Mouse (Mus musculus) midbrain, embryonic 12.5 days (tissue): ENCODE data around the gene Cmtr2. TPM values are rescaled to one million over a fixed set of nuclear protein-coding genes. Genes with fewer than 3 reads are reported as not detected.

Experiments
- ATAC-seq: fragments of 200-750 bp; cut with Nextera tagmentation; 2 replicates; pipeline ENCODE4 v1.8.0; 2017; ENCODE audit warnings: low read depth, moderate TSS enrichment, moderate library complexity; ENCODE audit not compliant: low FRiP score
- H3K27ac ChIP-seq: fragments of 300-500 bp; sonication (generic); replicated peaks from 2 replicates; pipeline ENCODE4 v1.5.1; 2016; ENCODE audit warnings: mild to moderate bottlenecking
- H3K27me3 ChIP-seq: fragments of 300-500 bp; sonication (generic); 2 replicates; pipeline ENCODE4 v1.6.1; 2016; ENCODE audit warnings: mild to moderate bottlenecking
- H3K36me3 ChIP-seq: fragments of 300-500 bp; sonication (generic); 2 replicates; pipeline ENCODE4 v1.6.1; 2016
- H3K4me1 ChIP-seq: fragments of 300-500 bp; sonication (generic); 2 replicates; pipeline ENCODE4 v1.6.1; 2016
- H3K4me2 ChIP-seq: fragments of 300-500 bp; sonication (generic); replicated peaks from 2 replicates; pipeline ENCODE4 v1.6.1; 2016; ENCODE audit warnings: mild to moderate bottlenecking, moderate library complexity
- H3K4me3 ChIP-seq: fragments of 300-500 bp; sonication (generic); 2 replicates; pipeline ENCODE4 v1.5.1; 2016; ENCODE audit warnings: mild to moderate bottlenecking
- H3K9ac ChIP-seq: fragments of 300-500 bp; sonication (generic); replicated peaks from 2 replicates; pipeline ENCODE4 v1.6.1; 2016; ENCODE audit warnings: mild to moderate bottlenecking, moderate library complexity
- H3K9me3 ChIP-seq: fragments of 300-500 bp; sonication (generic); 2 replicates; pipeline ENCODE4 v1.6.1; 2016; ENCODE audit warnings: mild to moderate bottlenecking
- WGBS: fragments of 180-500 bp; shearing (Covaris S2); methylation state at CpG from one replicate; pipeline ENCODE4 v1.1.7; 2016; 5-methylcytosine and 5-hydroxymethylcytosine counted together
- polyA plus RNA-seq: library from polyadenylated mRNA; unstranded; fragments of >200 nt; fragmentation: Nextera tagmentation; extraction: Ambion mirVana; gene quantifications from 2 replicates; pipeline ENCODE4 v1.2.1, GENCODE M21; 2016

Gene Cmtr2
- 11.8 and 13.6 TPM in 2 replicates for polyA plus RNA-seq

GRCm38 (mm10) chr8:110215365-110215764, at the start of gene Cmtr2:
Gene Cmtr2 (plus strand): TSS chr8:110215665.
- no peak within 1 kb of the TSS for H3K9ac ChIP-seq
- no peaks in the 10 kb centered on the region for H3K9me3 ChIP-seq
- 75% methylated on average over 7 of the region's 7 CpGs for WGBS
- ATAC-seq, result no peak
- no peak within 1 kb of the TSS for H3K4me2 ChIP-seq
- H3K27me3 ChIP-seq, result no peaks in the 10 kb centered on the region
- H3K4me3 ChIP-seq, result no peak within 1 kb of the TSS
- no peak within 1 kb of the TSS for H3K27ac ChIP-seq
- H3K36me3 ChIP-seq, result no peaks in the 10 kb centered on the region
- H3K4me1 ChIP-seq, result peaks cover 13% of the 10 kb centered on the region

GRCm38 (mm10) chr8:110166270-110166669, 49.2 kb upstream of the Cmtr2 start:
- Histone ChIP-seq H3K27me3 (peaks cover 39% of the 10 kb centered on the region), H3K4me1 (0 out of 2 replicates have a peak, but pooled peaks cover 6% of the 10 kb centered on the region), H3K4me3 (no peak overlapping the region), H3K9me3 (no peaks in the 10 kb centered on the region), H3K27ac (no peak overlapping the region), H3K9ac (no peak overlapping the region), H3K4me2 (no peak overlapping the region), H3K36me3 (no peaks in the 10 kb centered on the region)
- WGBS, result 81% methylated on average over 8 of the region's 8 CpGs
- ATAC-seq, result no peak

GRCm38 (mm10) chr8:110168046-110168445, 47.4 kb upstream of the Cmtr2 start, which contains the start of gene Calb2:
Gene Calb2 (minus strand): TSS chr8:110168210.
- Histone ChIP-seq H3K4me1 (0 out of 2 replicates have a peak, but pooled peaks cover 9% of the 10 kb centered on the region), H3K9ac (peak within 1 kb of the TSS; percentile 49; the same call in 1 of the 2 replicates), H3K4me3 (peak within 1 kb of the TSS; percentile 27), H3K9me3 (no peaks in the 10 kb centered on the region), H3K27ac (no peak within 1 kb of the TSS), H3K27me3 (peaks cover 41% of the 10 kb centered on the region), H3K36me3 (no peaks in the 10 kb centered on the region), H3K4me2 (peak within 1 kb of the TSS; percentile 51)
- under 1% methylated on average over 33 of the region's 33 CpGs for WGBS
- ATAC-seq, result peak; percentile 73

GRCm38 (mm10) chr8:110172161-110172560, 43.3 kb upstream of the Cmtr2 start:
- 41% methylated on average over 6 of the region's 6 CpGs for WGBS
- H3K4me1 ChIP-seq, result peaks cover 9% of the 10 kb centered on the region; the same call in 1 of the 2 replicates
- no peak overlapping the region for H3K4me2 ChIP-seq
- H3K27ac ChIP-seq, result no peak overlapping the region
- no peaks in the 10 kb centered on the region for H3K9me3 ChIP-seq
- H3K27me3 ChIP-seq, result peaks cover 34% of the 10 kb centered on the region
- H3K9ac ChIP-seq, result no peak overlapping the region
- no peaks in the 10 kb centered on the region for H3K36me3 ChIP-seq
- ATAC-seq, result no peak
- H3K4me3 ChIP-seq, result no peak overlapping the region

GRCm38 (mm10) chr8:110174826-110175225, 40.6 kb upstream of the Cmtr2 start:
- H3K4me1 ChIP-seq, result peaks cover 11% of the 10 kb centered on the region
- H3K36me3 ChIP-seq, result no peaks in the 10 kb centered on the region
- H3K4me2 ChIP-seq, result no peak overlapping the region
- H3K27me3 ChIP-seq, result peaks cover 8% of the 10 kb centered on the region
- H3K9ac ChIP-seq, result no peak overlapping the region
- ATAC-seq, result no peak
- no peaks in the 10 kb centered on the region for H3K9me3 ChIP-seq
- H3K27ac ChIP-seq, result no peak overlapping the region
- WGBS, result 94% methylated on average over 4 of the region's 4 CpGs
- no peak overlapping the region for H3K4me3 ChIP-seq

GRCm38 (mm10) chr8:110177359-110178155, 37.9 kb upstream of the Cmtr2 start:
- ATAC-seq, result no peak

GRCm38 (mm10) chr8:110182735-110183367, 32.6 kb upstream of the Cmtr2 start:
- no peak overlapping the region for H3K4me2 ChIP-seq
- no peaks in the 10 kb centered on the region for H3K27me3 ChIP-seq
- no peaks in the 10 kb centered on the region for H3K9me3 ChIP-seq
- H3K27ac ChIP-seq, result no peak overlapping the region
- no peak overlapping the region for H3K4me3 ChIP-seq
- WGBS, result 75% methylated on average over 11 of the region's 11 CpGs
- ATAC-seq, result no peak
- H3K36me3 ChIP-seq, result no peaks in the 10 kb centered on the region
- peaks cover 12% of the 10 kb centered on the region; the same call in 1 of the 2 replicates for H3K4me1 ChIP-seq
- no peak overlapping the region for H3K9ac ChIP-seq

More at GRCm38 (mm10) chr8:110177359-110178155, 37.9 kb upstream of the Cmtr2 start:
- Histone ChIP-seq H3K9me3 (no peaks in the 10 kb centered on the region), H3K4me1 (peaks cover 13% of the 10 kb centered on the region), H3K4me3 (no peak overlapping the region), H3K36me3 (no peaks in the 10 kb centered on the region), H3K9ac (peak overlapping the region; percentile 31; the same call in 1 of the 2 replicates), H3K27me3 (no peaks in the 10 kb centered on the region), H3K27ac (no peak overlapping the region), H3K4me2 (0 out of 2 replicates have a peak overlapping the region, but pooled peaks have one; percentile 2)
- 36% methylated on average over 22 of the region's 22 CpGs for WGBS

GRCm38 (mm10) chr8:110183748-110184147, 31.7 kb upstream of the Cmtr2 start:
- WGBS, result 17% methylated on average over 11 of the region's 11 CpGs
- ATAC-seq, result no peak
- Histone ChIP-seq H3K4me1 (peaks cover 11% of the 10 kb centered on the region; the same call in 1 of the 2 replicates), H3K4me2 (no peak overlapping the region), H3K9me3 (no peaks in the 10 kb centered on the region), H3K9ac (no peak overlapping the region), H3K4me3 (no peak overlapping the region), H3K27me3 (no peaks in the 10 kb centered on the region), H3K36me3 (no peaks in the 10 kb centered on the region), H3K27ac (no peak overlapping the region)

GRCm38 (mm10) chr8:110185538-110185937, 29.9 kb upstream of the Cmtr2 start:
- no peak overlapping the region for H3K4me3 ChIP-seq
- no peak overlapping the region for H3K27ac ChIP-seq
- H3K9ac ChIP-seq, result no peak overlapping the region
- ATAC-seq, result no peak
- no peaks in the 10 kb centered on the region for H3K27me3 ChIP-seq
- peaks cover 22% of the 10 kb centered on the region for H3K4me1 ChIP-seq
- WGBS, result 80% methylated on average over 4 of the region's 4 CpGs
- H3K36me3 ChIP-seq, result no peaks in the 10 kb centered on the region
- H3K9me3 ChIP-seq, result no peaks in the 10 kb centered on the region
- H3K4me2 ChIP-seq, result no peak overlapping the region

GRCm38 (mm10) chr8:110188961-110189750, 26.3 kb upstream of the Cmtr2 start:
- ATAC-seq, result no peak
- H3K27ac ChIP-seq, result 0 out of 2 replicates have a peak overlapping the region, but pooled peaks have one; percentile 7
- no peaks in the 10 kb centered on the region for H3K9me3 ChIP-seq
- H3K27me3 ChIP-seq, result no peaks in the 10 kb centered on the region
- H3K4me2 ChIP-seq, result no peak overlapping the region
- H3K4me1 ChIP-seq, result peaks cover 11% of the 10 kb centered on the region
- H3K36me3 ChIP-seq, result no peaks in the 10 kb centered on the region
- H3K9ac ChIP-seq, result no peak overlapping the region
- no peak overlapping the region for H3K4me3 ChIP-seq
- 18% methylated on average over 8 of the region's 8 CpGs for WGBS

GRCm38 (mm10) chr8:110196678-110197077, 18.8 kb upstream of the Cmtr2 start:
- no peak overlapping the region for H3K4me3 ChIP-seq
- H3K27ac ChIP-seq, result no peak overlapping the region
- no peaks in the 10 kb centered on the region for H3K4me1 ChIP-seq
- no peak overlapping the region for H3K4me2 ChIP-seq
- no peak overlapping the region for H3K9ac ChIP-seq
- ATAC-seq, result no peak
- no peaks in the 10 kb centered on the region for H3K27me3 ChIP-seq
- no peaks in the 10 kb centered on the region for H3K36me3 ChIP-seq
- WGBS, result under 1% methylated on average over 5 of the region's 5 CpGs
- H3K9me3 ChIP-seq, result no peaks in the 10 kb centered on the region
